Mouse (Mus musculus) retina, postnatal 1 day (tissue): ENCODE measurements around the gene Adam12.

ENCODE experiments used
- DNase-seq: peaks from one replicate; pipeline ENCODE4 v3.0.0-alpha.2; 2012

Gene Adam12

GRCm38 (mm10) chr7:133986201-133986600, 245.7 kb downstream of the Adam12 start:
- DNase-seq = no peak

GRCm38 (mm10) chr7:133985648-133986047, 246.3 kb downstream of the Adam12 start:
- DNase-seq = no peak

GRCm38 (mm10) chr7:133976388-133977122, 255.4 kb downstream of the Adam12 start:
- DNase-seq = no peak

- no peak for DNase-seq
Measured at GRCm38 (mm10) chr7:133971086-133971485, 260.9 kb downstream of the Adam12 start.

- peak; percentile 47 for DNase-seq
Measured at GRCm38 (mm10) chr7:133970407-133970806, 261.5 kb downstream of the Adam12 start.

- DNase-seq = no peak
Measured at GRCm38 (mm10) chr7:133967906-133968305, 264.0 kb downstream of the Adam12 start.

- DNase-seq = no peak
Measured at GRCm38 (mm10) chr7:133963501-133963900, 268.4 kb downstream of the Adam12 start.

GRCm38 (mm10) chr7:133959200-133959599, 272.7 kb downstream of the Adam12 start:
- peak; percentile 61 for DNase-seq

GRCm38 (mm10) chr7:133957873-133958272, 274.1 kb downstream of the Adam12 start:
- DNase-seq = no peak

- DNase-seq = peak; percentile 43
Measured at GRCm38 (mm10) chr7:133954111-133955091, 277.5 kb downstream of the Adam12 start.

GRCm38 (mm10) chr7:133951777-133952545, 280.0 kb downstream of the Adam12 start:
- DNase-seq = no peak

GRCm38 (mm10) chr7:133947360-133947759, 284.6 kb downstream of the Adam12 start:
- DNase-seq = no peak

GRCm38 (mm10) chr7:133946757-133947345, 285.1 kb downstream of the Adam12 start:
- no peak for DNase-seq

GRCm38 (mm10) chr7:133946113-133946512, 285.8 kb downstream of the Adam12 start:
- DNase-seq = no peak

- DNase-seq = no peak
Measured at GRCm38 (mm10) chr7:133940405-133940804, 291.5 kb downstream of the Adam12 start.

GRCm38 (mm10) chr7:133937473-133937872, 294.5 kb downstream of the Adam12 start:
- peak; percentile 19 for DNase-seq

- peak; percentile 65 for DNase-seq
Measured at GRCm38 (mm10) chr7:133936377-133936776, 295.6 kb downstream of the Adam12 start.

- peak; percentile 62 for DNase-seq
Measured at GRCm38 (mm10) chr7:133933378-133933777, 298.6 kb downstream of the Adam12 start.

GRCm38 (mm10) chr7:133931481-133931880, 300.5 kb downstream of the Adam12 start:
- DNase-seq = no peak

GRCm38 (mm10) chr7:133928981-133929380, 303.0 kb downstream of the Adam12 start:
- no peak for DNase-seq

GRCm38 (mm10) chr7:133925771-133926170, 306.2 kb downstream of the Adam12 start:
- no peak for DNase-seq

- peak; percentile 23 for DNase-seq
Measured at GRCm38 (mm10) chr7:133923994-133924393, 308.0 kb downstream of the Adam12 start.
